ENCODE assay signal across 9 mouse cellular contexts in the genomic region with DNA sequence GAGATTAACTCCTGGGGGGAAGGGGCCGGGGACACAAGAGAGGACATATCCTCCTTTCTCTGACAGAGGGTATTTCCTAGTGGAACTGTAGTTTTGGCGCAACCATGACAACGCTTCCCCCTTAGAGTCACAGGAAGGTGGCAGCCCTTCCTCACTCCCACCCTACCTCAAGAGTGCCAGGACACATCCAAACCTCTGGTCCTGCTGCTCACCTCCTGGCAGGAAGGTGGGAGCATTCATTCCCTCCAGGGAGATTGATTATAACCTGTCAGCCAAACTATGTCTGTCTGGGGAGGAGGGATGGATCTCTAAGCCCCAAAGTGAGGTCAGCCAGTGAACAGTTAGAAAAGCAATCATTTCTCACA. TPM values are rescaled to one million over a fixed set of nuclear protein-coding genes. Genes with fewer than 3 reads are reported as not detected.
DNase-seq lines count a peak whose midpoint lies in the region; ATAC-seq lines count a peak whose summit lies in the region.
"Had no signal": no experiment of that assay in that cellular context is flagged by ENCODE, and none has a peak within 500 bp of the region (broad histone marks: within the 10 kb centered on the region; RNA-seq: fewer than 3 reads in every experiment).

No protein-coding gene starts in this region.

- peak overlapping the region; percentile 63 for H3K4me3 ChIP-seq in brown adipose tissue, adult 24 weeks (ENCODE audit: insufficient read depth, low read depth, low read length)
- no peak overlapping the region for H3K4me3 ChIP-seq in limb, embryonic 11.5 days (ENCODE audit: low read depth, low read length)
- H3K4me3 ChIP-seq in neural tube, embryonic 12.5 days, result no peak overlapping the region

- no peak for ATAC-seq in limb, embryonic 11.5 days (ENCODE audit: insufficient number of reproducible peaks, low FRiP score, low TSS enrichment, low read depth)
- ATAC-seq in neural tube, embryonic 12.5 days (ENCODE audit: low FRiP score, low read depth), result no peak

- intact Hi-C loops in heart, postnatal 36 days (cut with DNase I), result loop anchor here (2.0 kb wide), 2 partner anchors 125 to 231 kb away; no protein-coding TSS in a partner anchor

- peak overlapping the region; percentile 99 for H3K27ac ChIP-seq in brown adipose tissue, adult 24 weeks (replicated peaks; ENCODE audit: low read depth, low read length)
- H3K27ac ChIP-seq in limb, embryonic 11.5 days (replicated peaks; ENCODE audit: low read depth, low read length), result no peak overlapping the region
- no peak overlapping the region for H3K27ac ChIP-seq in neural tube, embryonic 12.5 days

- H3K9ac ChIP-seq in limb, embryonic 11.5 days (ENCODE audit: low read length), result no peak overlapping the region
- H3K9ac ChIP-seq in neural tube, embryonic 12.5 days, result no peak overlapping the region

- peak; percentile 52 for DNase-seq in embryo, embryonic 10.5 days (ENCODE audit: low spot score)
- DNase-seq in embryo, embryonic 10 days (ENCODE audit: low spot score), result no peak
- peak; percentile 35 to 48 for DNase-seq in heart, postnatal 36 days
- DNase-seq in limb, embryonic 11.5 days (ENCODE audit: low spot score), result no peak
- no peak for DNase-seq in layer of hippocampus, adult 11-12 months (ENCODE audit: low spot score)
- DNase-seq in ovary, postnatal 14 days (ENCODE audit: low spot score), result no peak

- no peaks in the 10 kb centered on the region for H3K36me3 ChIP-seq in limb, embryonic 11.5 days (ENCODE audit: control insufficient read depth, insufficient read depth, low read length)
- no peaks in the 10 kb centered on the region for H3K36me3 ChIP-seq in neural tube, embryonic 12.5 days
- H3K36me3 ChIP-seq: G1E had no signal

- peak overlapping the region; percentile 99 for H3K4me2 ChIP-seq in limb, embryonic 11.5 days (ENCODE audit: low read depth, severe bottlenecking)
- H3K4me2 ChIP-seq in neural tube, embryonic 12.5 days (replicated peaks), result peak overlapping the region; percentile 99

- 46% methylated on average over 3 of the region's 3 CpGs for WGBS in limb, embryonic 11.5 days
- WGBS in neural tube, embryonic 12.5 days, result 50% methylated on average over 3 of the region's 3 CpGs

- H3K9me3 ChIP-seq in limb, embryonic 11.5 days (ENCODE audit: control insufficient read depth, low read length), result no peaks in the 10 kb centered on the region
- no peaks in the 10 kb centered on the region for H3K9me3 ChIP-seq in neural tube, embryonic 12.5 days
- H3K9me3 ChIP-seq: G1E had no signal

- peaks cover 3% of the 10 kb centered on the region for H3K4me1 ChIP-seq in brown adipose tissue, adult 24 weeks (ENCODE audit: control insufficient read depth, insufficient read depth, insufficient read length, low read length)
- no peaks in the 10 kb centered on the region for H3K4me1 ChIP-seq in limb, embryonic 11.5 days (ENCODE audit: control insufficient read depth, insufficient read depth, low read length)
- H3K4me1 ChIP-seq in neural tube, embryonic 12.5 days, result peaks cover 20% of the 10 kb centered on the region

- peaks cover 12% of the 10 kb centered on the region for H3K27me3 ChIP-seq in limb, embryonic 11.5 days (ENCODE audit: control insufficient read depth, insufficient read depth, low read length)
- peaks cover 11% of the 10 kb centered on the region for H3K27me3 ChIP-seq in neural tube, embryonic 12.5 days (replicated peaks)

RNA-seq across cellular contexts. Expression of a gene that starts 2.4 kb away (rescaled TPM):
- polyA plus RNA-seq in brown adipose tissue, adult 24 weeks (2012; ENCODE audit: insufficient read depth, insufficient read length, missing spikeins), result 74.0 and 122 TPM in 2 replicates
- 10 to 100 TPM; 43.8 to 61.4 TPM for total RNA-seq in heart, postnatal 36 days (2021)
- 1.2 and 3.2 TPM in 2 replicates for polyA plus RNA-seq in limb, embryonic 11.5 days (2014; fragmentation: Nextera tagmentation; extraction: Ambion mirVana)
- 3.8 and 4.4 TPM in 2 replicates for polyA plus RNA-seq in neural tube, embryonic 12.5 days (2016; fragmentation: Nextera tagmentation; extraction: Ambion mirVana)

Comparison
In these comparisons a context has a peak if more than half of its experiments do, and no peak if none do; other contexts are left out.
1. DNase-seq: peak in embryo, embryonic 10.5 days (single experiment) and heart, postnatal 36 days (2 of 2); none in embryo, embryonic 10 days (single experiment), limb, embryonic 11.5 days (single experiment), layer of hippocampus, adult 11-12 months (single experiment) and ovary, postnatal 14 days (single experiment).
2. RNA of a gene that starts 2.4 kb away (polyA plus RNA-seq): 74.0 to 122 TPM in brown adipose tissue, adult 24 weeks; 3.8 to 4.4 TPM in neural tube, embryonic 12.5 days and 1.2 to 3.2 TPM in limb, embryonic 11.5 days; every median in the first group is over 10 times any median in the second.